Mouse (Mus musculus) lung, postnatal 0 days (tissue): ENCODE measurements around the gene Itgb4.

Experiments
- CTCF ChIP-seq: IDR thresholded peaks from 2 replicates; pipeline ENCODE4 v1.5.1; 2016; ENCODE audit warnings: antibody characterized with exemption, mild to moderate bottlenecking
- EP300 ChIP-seq: IDR thresholded peaks from 2 replicates; pipeline ENCODE4 v1.6.1; 2016; ENCODE audit warnings: antibody characterized with exemption, mild to moderate bottlenecking, control low read depth

DNA sequence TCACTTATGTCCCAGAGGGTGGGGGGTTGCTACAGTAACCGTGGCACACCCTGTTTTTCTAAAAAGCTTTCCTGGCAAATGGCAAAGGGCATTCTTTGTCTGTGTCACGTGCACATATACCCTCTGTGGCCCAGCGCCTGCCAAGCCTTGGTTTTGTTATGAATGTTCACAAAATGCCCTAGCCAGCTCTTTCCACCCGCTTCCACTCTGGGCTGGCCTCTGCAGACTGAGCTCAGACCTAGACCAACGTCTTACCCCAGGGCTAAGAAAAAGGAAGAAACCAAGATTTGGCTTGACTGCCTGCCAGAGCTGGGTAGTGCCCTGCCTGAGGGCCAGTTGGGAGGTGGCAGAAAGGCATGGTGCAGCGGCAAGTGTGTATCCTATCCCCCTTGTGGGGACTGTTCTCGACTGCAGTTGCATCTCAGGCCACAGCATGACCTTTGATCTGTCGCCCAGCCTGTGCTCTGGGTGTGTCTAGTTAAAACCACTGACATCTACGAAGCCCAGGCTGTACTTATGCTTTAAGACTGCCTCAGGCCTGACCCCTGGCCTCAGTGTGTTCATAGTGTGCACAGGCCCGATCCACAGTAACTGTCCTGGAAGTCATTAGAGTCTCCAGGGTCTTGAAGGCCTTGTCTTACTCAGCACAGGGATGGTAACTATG lies 19.2 kb upstream of the Itgb4 start:
- TF ChIP-seq CTCF (no peak), EP300 (no peak)
